35 mouse cellular contexts compared by ENCODE assay signal in genomic region chr1:181410647-181411254, GRCm38 (mm10). TPM values are rescaled to one million over a fixed set of nuclear protein-coding genes. Genes with fewer than 3 reads are reported as not detected.
DNase-seq lines count a peak whose midpoint lies in the region; ATAC-seq and TF ChIP-seq lines count a peak whose summit lies in the region.
"Had no signal": no experiment of that assay in that cellular context is flagged by ENCODE, and none has a peak within 500 bp of the region (broad histone marks: within the 10 kb centered on the region; RNA-seq: fewer than 3 reads in every experiment).

No protein-coding gene starts in this region.

- H3K4me1 ChIP-seq in hindbrain, embryonic 10.5 days (replicated peaks) = peaks cover 18% of the 10 kb centered on the region
- H3K4me1 ChIP-seq in hindbrain, postnatal 0 days (ENCODE audit: insufficient read depth, low read length) = 0 out of 2 replicates have a peak, but pooled peaks cover 6% of the 10 kb centered on the region
- no peaks in the 10 kb centered on the region; the same call in 1 of the 2 replicates for H3K4me1 ChIP-seq in forebrain, postnatal 0 days (ENCODE audit: insufficient read depth)
- peaks cover 11% of the 10 kb centered on the region for H3K4me1 ChIP-seq in hindbrain, embryonic 16.5 days (ENCODE audit: control insufficient read depth, insufficient read depth, low read depth, low read length)
- H3K4me1 ChIP-seq in midbrain, embryonic 15.5 days = peaks cover 24% of the 10 kb centered on the region
- H3K4me1 ChIP-seq: liver, embryonic 13.5 days had no signal

- H3K9me3 ChIP-seq in hindbrain, embryonic 10.5 days = no peaks in the 10 kb centered on the region
- H3K9me3 ChIP-seq in hindbrain, postnatal 0 days (ENCODE audit: low read length) = no peaks in the 10 kb centered on the region
- H3K9me3 ChIP-seq in forebrain, postnatal 0 days (ENCODE audit: low read length) = no peaks in the 10 kb centered on the region
- no peaks in the 10 kb centered on the region for H3K9me3 ChIP-seq in hindbrain, embryonic 16.5 days (ENCODE audit: control insufficient read depth, low read length)
- H3K9me3 ChIP-seq in midbrain, embryonic 15.5 days = no peaks in the 10 kb centered on the region
- H3K9me3 ChIP-seq: kidney, embryonic 15.5 days; limb, embryonic 10.5 days; limb, embryonic 15.5 days; liver, embryonic 13.5 days; neural tube, embryonic 15.5 days had no signal

- ATAC-seq in hindbrain, postnatal 0 days = no peak
- peak; percentile 68 for ATAC-seq in forebrain, postnatal 0 days
- peak; percentile 7; the same call in 1 of the 2 replicates for ATAC-seq in hindbrain, embryonic 16.5 days
- peak; percentile 24; the same call in 1 of the 2 replicates for ATAC-seq in midbrain, embryonic 15.5 days (replicated peaks)
- ATAC-seq: lung, postnatal 0 days had no signal

- H3K36me3 ChIP-seq in hindbrain, embryonic 10.5 days = no peaks in the 10 kb centered on the region
- H3K36me3 ChIP-seq in hindbrain, postnatal 0 days (ENCODE audit: insufficient read depth, low read length) = no peaks in the 10 kb centered on the region
- H3K36me3 ChIP-seq in forebrain, postnatal 0 days (ENCODE audit: insufficient read depth) = no peaks in the 10 kb centered on the region
- no peaks in the 10 kb centered on the region for H3K36me3 ChIP-seq in hindbrain, embryonic 16.5 days (ENCODE audit: control insufficient read depth, insufficient read depth, low read length)
- H3K36me3 ChIP-seq in midbrain, embryonic 15.5 days (replicated peaks) = no peaks in the 10 kb centered on the region
- H3K36me3 ChIP-seq: kidney, embryonic 15.5 days; limb, embryonic 10.5 days; limb, embryonic 15.5 days; liver, embryonic 13.5 days; neural tube, embryonic 15.5 days had no signal

- DNase-seq in hindbrain, embryonic 10.5 days (ENCODE audit: low spot score) = no peak
- no peak for DNase-seq in hindbrain, postnatal 0 days (ENCODE audit: low spot score)
- DNase-seq in forebrain, postnatal 0 days = no peak
- no peak for DNase-seq in spleen, postnatal 14 days (ENCODE audit: low spot score in 2 of 2)
- DNase-seq in frontal cortex, adult 2 months (ENCODE audit: extremely low spot score in 1 of 2, low spot score in 1 of 2) = no peak
- no peak for DNase-seq in retina, postnatal 1 day
- DNase-seq: adrenal gland, postnatal 36 days; cerebellum, adult 2 months; cerebellum, postnatal 14 days; gastrocnemius, postnatal 36 days; heart, adult 18-20 months; heart, postnatal 36 days; kidney, adult 11 months; kidney, postnatal 25 days; layer of hippocampus, postnatal 36 days; liver, embryonic 13.5 days; lung, adult 18-20 months; lung, postnatal 4 days; right cerebral cortex, postnatal 25 days; spleen, adult 18-20 months; thymus, adult 18-20 months; thymus, postnatal 4 days had no signal

- no peak for TF ChIP-seq CTCF in hindbrain, postnatal 0 days (IDR thresholded peaks at IDR 0.05; ENCODE audit: low read depth)
- no peak for TF ChIP-seq CTCF in forebrain, postnatal 0 days (IDR thresholded peaks at IDR 0.05; ENCODE audit: low read depth)

- no peak overlapping the region for H3K4me3 ChIP-seq in hindbrain, embryonic 10.5 days
- H3K4me3 ChIP-seq in hindbrain, postnatal 0 days (ENCODE audit: low read length) = no peak overlapping the region
- no peak overlapping the region for H3K4me3 ChIP-seq in forebrain, postnatal 0 days (ENCODE audit: low read depth, low read length)
- no peak overlapping the region for H3K4me3 ChIP-seq in hindbrain, embryonic 16.5 days (ENCODE audit: low read length)
- no peak overlapping the region for H3K4me3 ChIP-seq in midbrain, embryonic 15.5 days
- H3K4me3 ChIP-seq: erythroblast, embryonic 14.5 days; kidney, embryonic 15.5 days; limb, embryonic 10.5 days; limb, embryonic 15.5 days; liver, embryonic 13.5 days; megakaryocyte, embryonic 14.5 days; neural tube, embryonic 15.5 days had no signal

- 67% methylated on average over 8 of the region's 8 CpGs for WGBS in hindbrain, embryonic 10.5 days
- WGBS in hindbrain, postnatal 0 days = 20% methylated on average over 8 of the region's 8 CpGs
- WGBS in forebrain, postnatal 0 days = 24% methylated on average over 8 of the region's 8 CpGs
- WGBS in hindbrain, embryonic 16.5 days = 31% methylated on average over 8 of the region's 8 CpGs
- WGBS in midbrain, embryonic 15.5 days = 25% methylated on average over 8 of the region's 8 CpGs

- no peak overlapping the region for H3K9ac ChIP-seq in hindbrain, postnatal 0 days (replicated peaks; ENCODE audit: low read length)
- no peak overlapping the region for H3K9ac ChIP-seq in forebrain, postnatal 0 days
- H3K9ac ChIP-seq in hindbrain, embryonic 16.5 days (ENCODE audit: low read depth, low read length) = no peak overlapping the region
- no peak overlapping the region for H3K9ac ChIP-seq in midbrain, embryonic 15.5 days
- H3K9ac ChIP-seq: kidney, embryonic 15.5 days; limb, embryonic 15.5 days; liver, embryonic 13.5 days; neural tube, embryonic 15.5 days had no signal

- H3K27ac ChIP-seq in hindbrain, embryonic 10.5 days = peak overlapping the region; percentile 3; the same call in 1 of the 2 replicates
- H3K27ac ChIP-seq in hindbrain, postnatal 0 days = no peak overlapping the region
- no peak overlapping the region for H3K27ac ChIP-seq in forebrain, postnatal 0 days (ENCODE audit: low read depth, low read length)
- H3K27ac ChIP-seq in hindbrain, embryonic 16.5 days (ENCODE audit: low read depth, low read length) = peak overlapping the region; percentile 15; the same call in 1 of the 2 replicates
- peak overlapping the region; percentile 2 for H3K27ac ChIP-seq in midbrain, embryonic 15.5 days
- H3K27ac ChIP-seq: kidney, embryonic 15.5 days; limb, embryonic 10.5 days; limb, embryonic 15.5 days; liver, embryonic 13.5 days; neural tube, embryonic 15.5 days; stomach, postnatal 0 days had no signal

- no peak overlapping the region for H3K4me2 ChIP-seq in hindbrain, postnatal 0 days (ENCODE audit: low read depth, low read length)
- H3K4me2 ChIP-seq in forebrain, postnatal 0 days (ENCODE audit: low read depth) = no peak overlapping the region
- no peak overlapping the region for H3K4me2 ChIP-seq in hindbrain, embryonic 16.5 days (ENCODE audit: low read length)
- no peak overlapping the region for H3K4me2 ChIP-seq in midbrain, embryonic 15.5 days
- H3K4me2 ChIP-seq: heart, embryonic 11.5 days; kidney, embryonic 15.5 days; limb, embryonic 15.5 days; liver, embryonic 13.5 days; neural tube, embryonic 15.5 days had no signal

- no peaks in the 10 kb centered on the region for H3K27me3 ChIP-seq in hindbrain, embryonic 10.5 days (ENCODE audit: insufficient read depth, poor library complexity, severe bottlenecking)
- H3K27me3 ChIP-seq in hindbrain, postnatal 0 days (ENCODE audit: insufficient read depth, low read length) = no peaks in the 10 kb centered on the region
- no peaks in the 10 kb centered on the region for H3K27me3 ChIP-seq in forebrain, postnatal 0 days (ENCODE audit: insufficient read depth, low read length)
- no peaks in the 10 kb centered on the region for H3K27me3 ChIP-seq in hindbrain, embryonic 16.5 days (replicated peaks; ENCODE audit: control insufficient read depth, insufficient read depth, low read length)
- no peaks in the 10 kb centered on the region for H3K27me3 ChIP-seq in midbrain, embryonic 15.5 days (replicated peaks)
- H3K27me3 ChIP-seq: kidney, embryonic 15.5 days; limb, embryonic 15.5 days; liver, embryonic 13.5 days; neural tube, embryonic 15.5 days had no signal

RNA-seq across cellular contexts. Expression of gene Cnih3, which starts 58.3 kb away (rescaled TPM):
- 0.77 and 1.2 TPM in 2 replicates for polyA plus RNA-seq in hindbrain, embryonic 10.5 days (2016; fragmentation: Nextera tagmentation; extraction: Ambion mirVana)
- 23.0 and 24.3 TPM in 2 replicates for total RNA-seq in hindbrain, postnatal 0 days (2014; rRNA removed)
- 13.2 and 13.4 TPM in 2 replicates for polyA plus RNA-seq in hindbrain, postnatal 0 days (2015; fragmentation: Nextera tagmentation; extraction: Ambion mirVana)
- 62.4 and 80.8 TPM in 2 replicates for total RNA-seq in forebrain, postnatal 0 days (2014; rRNA removed)
- 31.1 and 49.3 TPM in 2 replicates for polyA plus RNA-seq in forebrain, postnatal 0 days (2015; fragmentation: Nextera tagmentation; extraction: Ambion mirVana)
- polyA plus RNA-seq in hindbrain, embryonic 16.5 days (2015; fragmentation: Nextera tagmentation; extraction: Ambion mirVana) = 14.1 and 14.4 TPM in 2 replicates
- polyA plus RNA-seq in midbrain, embryonic 15.5 days (2015; fragmentation: Nextera tagmentation; extraction: Ambion mirVana) = 10.8 and 13.7 TPM in 2 replicates
- 45.6 and 61.1 TPM in 2 replicates for polyA plus RNA-seq in frontal cortex, adult 2 months (2012; rRNA removed)
- total RNA-seq: adrenal gland, postnatal 36 days; gastrocnemius, adult 18-20 months; gastrocnemius, postnatal 36 days; heart, adult 18-20 months; heart, postnatal 36 days had no signal
- polyA plus RNA-seq: erythroblast, embryonic 14.5 days; heart, embryonic 16.5 days; liver, embryonic 13.5 days had no signal

Comparison
In these comparisons a context has a peak if more than half of its experiments do, and no peak if none do; other contexts are left out.
1. H3K27ac ChIP-seq: peak in hindbrain, embryonic 10.5 days (single experiment), hindbrain, embryonic 16.5 days (single experiment) and midbrain, embryonic 15.5 days (single experiment); none in hindbrain, postnatal 0 days (single experiment) and forebrain, postnatal 0 days (single experiment).